Mouse (Mus musculus) embryonic fibroblast, embryonic 13.5 days (primary cell): ENCODE results near the gene Dzip1l.

Source experiments
- CTCF ChIP-seq: IDR thresholded peaks from 2 replicates; pipeline ENCODE4 v1.5.1; 2011; ENCODE audit warnings: mild to moderate bottlenecking, control low read depth, low read length, moderate library complexity, borderline replicate concordance; ENCODE audit not compliant: insufficient read depth
- POLR2A ChIP-seq: IDR thresholded peaks from 2 replicates; pipeline ENCODE4 v1.6.1; 2011; ENCODE audit warnings: low read depth, mild to moderate bottlenecking, control low read depth, low read length, moderate library complexity

DNA sequence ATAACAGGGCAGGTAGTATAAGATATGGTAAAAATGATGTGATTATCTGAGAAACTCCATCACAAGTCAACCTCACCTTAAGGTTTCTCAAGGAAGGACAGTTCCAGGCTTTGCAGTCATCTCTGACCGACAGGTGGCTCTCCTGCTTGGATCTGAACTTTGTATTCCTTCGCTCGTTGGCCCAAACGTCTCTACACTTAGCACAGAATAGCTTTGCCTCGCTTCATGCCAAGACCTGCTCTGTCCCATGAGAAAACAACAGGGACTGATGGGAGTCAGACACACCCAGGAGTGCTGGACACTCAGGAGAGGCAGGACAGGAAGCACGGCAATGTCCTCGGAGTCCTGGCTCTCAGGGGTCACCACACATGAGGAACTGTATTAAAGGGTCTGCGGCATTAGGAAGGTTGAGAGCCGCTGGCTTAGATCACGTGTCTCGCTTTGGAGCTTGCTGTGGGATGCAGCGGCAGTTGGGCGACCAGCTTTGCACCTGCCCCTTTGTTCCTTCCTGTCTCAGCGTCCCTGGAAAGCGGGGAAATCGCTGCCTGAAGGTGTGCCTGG, 32.4 kb downstream of the Dzip1l start:
- TF ChIP-seq POLR2A (no peak), CTCF (no peak)
